Mouse (Mus musculus): ENCODE results near the gene P2ry13.

- TF ChIP-seq MYOD1 (IDR thresholded peaks at IDR 0.05; ENCODE audit: control insufficient read depth, insufficient read length, low read depth): no peak
- no peak for TF ChIP-seq CEBPB (IDR thresholded peaks at IDR 0.05; ENCODE audit: low read depth)
- TF ChIP-seq CTCF (IDR thresholded peaks at IDR 0.05; ENCODE audit: control insufficient read depth, insufficient read depth, insufficient read length): no peak
- no peak for TF ChIP-seq USF1 (IDR thresholded peaks at IDR 0.05; ENCODE audit: low read depth)
Measured at GRCm38 (mm10) chr3:59191674-59192073, 19.0 kb downstream of the P2ry13 start.
